Mouse (Mus musculus): Measurements from ENCODE around the gene Man1b1.

DNA sequence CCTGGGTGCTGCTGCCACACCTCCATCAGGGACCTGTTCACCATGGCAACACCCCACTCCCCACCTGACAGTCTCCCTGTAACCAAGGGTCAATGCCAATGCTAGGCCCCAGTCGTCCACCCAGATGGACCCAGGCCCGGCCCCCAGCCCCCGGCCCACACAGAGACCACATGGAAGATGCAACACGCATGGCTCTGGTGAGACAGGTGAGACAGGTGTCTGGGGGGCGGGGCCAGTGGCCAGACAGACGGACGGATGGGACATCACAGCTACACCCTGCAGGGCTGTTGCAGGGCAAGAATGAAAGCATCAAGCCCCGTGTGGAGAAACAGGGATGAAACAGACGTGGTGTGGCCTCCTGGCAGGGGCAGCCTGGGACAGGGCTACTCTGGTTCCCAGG is 38.4 kb upstream of the Man1b1 start:
- TF ChIP-seq GATA1 (IDR thresholded peaks at IDR 0.05; ENCODE audit: low read length), result no peak
- TF ChIP-seq TAL1 (IDR thresholded peaks at IDR 0.05; ENCODE audit: low read length), result no peak
